ENCODE assay signal across 8 mouse cellular contexts in the genomic region with DNA sequence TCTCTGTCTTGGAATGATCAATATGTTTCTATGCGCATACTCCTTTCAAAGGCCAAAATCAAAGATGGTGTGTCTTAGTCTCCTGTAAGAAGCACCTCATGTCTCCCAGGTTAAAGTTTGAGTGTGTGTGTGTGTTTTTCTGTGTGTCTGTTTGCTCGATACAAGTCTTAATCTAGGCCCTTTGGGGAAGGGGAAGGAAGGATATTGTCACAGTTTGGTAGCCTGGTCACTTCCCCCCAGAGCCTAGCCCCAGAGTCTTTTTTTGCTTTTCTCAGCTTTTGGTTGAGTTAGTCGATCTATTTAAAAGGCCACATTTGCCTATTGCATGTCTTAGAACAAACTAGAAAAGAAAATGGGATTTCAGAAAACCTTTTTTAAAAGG. TPM values are rescaled to one million over a fixed set of nuclear protein-coding genes. Genes with fewer than 3 reads are reported as not detected.
DNase-seq lines count a peak whose midpoint lies in the region; ATAC-seq and TF ChIP-seq lines count a peak whose summit lies in the region.

No protein-coding gene starts in this region.

- H3K4me2 ChIP-seq in embryonic facial prominence, embryonic 14.5 days (ENCODE audit: low read depth, low read length): peak overlapping the region; percentile 60
- H3K4me2 ChIP-seq in limb, embryonic 11.5 days (ENCODE audit: low read depth, severe bottlenecking): peak overlapping the region; percentile 77
- peak overlapping the region; percentile 63 for H3K4me2 ChIP-seq in neural tube, embryonic 15.5 days

- no peak for ATAC-seq in embryonic facial prominence, embryonic 14.5 days (ENCODE audit: low read depth)
- ATAC-seq in limb, embryonic 11.5 days (ENCODE audit: insufficient number of reproducible peaks, low FRiP score, low TSS enrichment, low read depth): no peak
- no peak for ATAC-seq in neural tube, embryonic 15.5 days (ENCODE audit: low FRiP score)

- intact Hi-C loops in left cerebral cortex, adult 2 months (cut with DNase I): loop anchor here (5.0 kb wide), 2 partner anchors 233 to 312 kb away; no protein-coding TSS in a partner anchor
- intact Hi-C loops in left cerebral cortex, postnatal 14 days (cut with DNase I): no loop called here

- WGBS in embryonic facial prominence, embryonic 14.5 days: 57% methylated on average over 3 of the region's 3 CpGs
- WGBS in limb, embryonic 11.5 days: 60% methylated on average over 3 of the region's 3 CpGs
- 46% methylated on average over 3 of the region's 3 CpGs for WGBS in neural tube, embryonic 15.5 days

- no peak for TF ChIP-seq CTCF in left cerebral cortex, adult 2 months (IDR thresholded peaks at IDR 0.05)

- no peaks in the 10 kb centered on the region for H3K9me3 ChIP-seq in embryonic facial prominence, embryonic 14.5 days (ENCODE audit: control insufficient read depth, low read length)
- H3K9me3 ChIP-seq in limb, embryonic 11.5 days (ENCODE audit: control insufficient read depth, low read length): no peaks in the 10 kb centered on the region
- H3K9me3 ChIP-seq in neural tube, embryonic 15.5 days (replicated peaks): no peaks in the 10 kb centered on the region

- H3K27ac ChIP-seq in left cerebral cortex, adult 2 months: peak overlapping the region; percentile 99
- peak overlapping the region; percentile 94 for H3K27ac ChIP-seq in embryonic facial prominence, embryonic 14.5 days (replicated peaks; ENCODE audit: low read depth, low read length)
- no peak overlapping the region for H3K27ac ChIP-seq in limb, embryonic 11.5 days (replicated peaks; ENCODE audit: low read depth, low read length)
- peak overlapping the region; percentile 98 for H3K27ac ChIP-seq in neural tube, embryonic 15.5 days (replicated peaks)

- no peak for DNase-seq in left cerebral cortex, adult 2 months (ENCODE audit: extremely low spot score in 1 of 2, low spot score in 2 of 2)
- no peak for DNase-seq in left cerebral cortex, adult 9 months (ENCODE audit: low spot score in 2 of 2)
- DNase-seq in embryonic facial prominence, embryonic 14.5 days (ENCODE audit: low spot score): no peak
- DNase-seq in limb, embryonic 11.5 days (ENCODE audit: low spot score): no peak
- DNase-seq in left cerebral cortex, postnatal 14 days (ENCODE audit: low spot score in 2 of 2): no peak
- DNase-seq in thymus, postnatal 36 days: no peak
- no peak for DNase-seq in right cerebral cortex, adult 2 months (ENCODE audit: low spot score in 2 of 2)

- H3K27me3 ChIP-seq in embryonic facial prominence, embryonic 14.5 days (replicated peaks; ENCODE audit: control insufficient read depth, insufficient read depth, low read length): no peaks in the 10 kb centered on the region
- no peaks in the 10 kb centered on the region for H3K27me3 ChIP-seq in limb, embryonic 11.5 days (ENCODE audit: control insufficient read depth, insufficient read depth, low read length)
- H3K27me3 ChIP-seq in neural tube, embryonic 15.5 days (replicated peaks): no peaks in the 10 kb centered on the region

- H3K9ac ChIP-seq in embryonic facial prominence, embryonic 14.5 days (ENCODE audit: low read depth, low read length): peak overlapping the region; percentile 99
- H3K9ac ChIP-seq in limb, embryonic 11.5 days (ENCODE audit: low read length): peak overlapping the region; percentile 92; the same call in 1 of the 2 replicates
- peak overlapping the region; percentile 98 for H3K9ac ChIP-seq in neural tube, embryonic 15.5 days (replicated peaks)

- no peaks in the 10 kb centered on the region for H3K36me3 ChIP-seq in embryonic facial prominence, embryonic 14.5 days (ENCODE audit: control insufficient read depth, insufficient read depth, low read length)
- no peaks in the 10 kb centered on the region for H3K36me3 ChIP-seq in limb, embryonic 11.5 days (ENCODE audit: control insufficient read depth, insufficient read depth, low read length)
- no peaks in the 10 kb centered on the region for H3K36me3 ChIP-seq in neural tube, embryonic 15.5 days

- peak overlapping the region; percentile 73 for H3K4me3 ChIP-seq in left cerebral cortex, adult 2 months
- peak overlapping the region; percentile 99 for H3K4me3 ChIP-seq in embryonic facial prominence, embryonic 14.5 days (ENCODE audit: low read depth, low read length)
- peak overlapping the region; percentile 85 for H3K4me3 ChIP-seq in limb, embryonic 11.5 days (ENCODE audit: low read depth, low read length)
- peak overlapping the region; percentile 90 for H3K4me3 ChIP-seq in neural tube, embryonic 15.5 days (replicated peaks)

- H3K4me1 ChIP-seq in embryonic facial prominence, embryonic 14.5 days (ENCODE audit: control insufficient read depth, insufficient read depth, low read length): peaks cover 26% of the 10 kb centered on the region
- H3K4me1 ChIP-seq in limb, embryonic 11.5 days (ENCODE audit: control insufficient read depth, insufficient read depth, low read length): 0 out of 2 replicates have a peak, but pooled peaks cover 3% of the 10 kb centered on the region
- peaks cover 30% of the 10 kb centered on the region for H3K4me1 ChIP-seq in neural tube, embryonic 15.5 days

RNA-seq across cellular contexts. Expression of a gene that starts 3.1 kb away (rescaled TPM):
- total RNA-seq in left cerebral cortex, adult 2 months (2021): 10 to 100 TPM; 53.6 to 61.1 TPM
- 21.3 and 22.4 TPM in 2 replicates for polyA plus RNA-seq in embryonic facial prominence, embryonic 14.5 days (2014; fragmentation: Nextera tagmentation; extraction: Ambion mirVana)
- 16.6 and 18.4 TPM in 2 replicates for polyA plus RNA-seq in limb, embryonic 11.5 days (2014; fragmentation: Nextera tagmentation; extraction: Ambion mirVana)
- polyA plus RNA-seq in neural tube, embryonic 15.5 days (2015; fragmentation: Nextera tagmentation; extraction: Ambion mirVana): 11.2 and 12.8 TPM in 2 replicates
- total RNA-seq in left cerebral cortex, postnatal 14 days (2021): 10 to 100 TPM; 57.2 to 60.2 TPM
